Mouse (Mus musculus): Measurements from ENCODE around the gene Slc16a8. TPM values are rescaled to one million over a fixed set of nuclear protein-coding genes. Genes with fewer than 3 reads are reported as not detected.
A peak's percentile ranks its signal among the peaks of the same experiment; 100 is the strongest.

Gene Slc16a8
- total and polyA plus RNA-seq, 2 experiments from 2014 or later = 0.95 to 1.6 TPM

- no peak overlapping the region for H3K27ac ChIP-seq (ENCODE audit: low read depth, low read length)
- TF ChIP-seq CTCF (IDR thresholded peaks at IDR 0.05; ENCODE audit: low read depth) = no peak
- ATAC-seq = no peak
- no peak overlapping the region for H3K9ac ChIP-seq
- whole genome bisulfite sequencing = 91% methylated on average over 6 of the region's 6 CpGs
- H3K4me1 ChIP-seq (ENCODE audit: insufficient read depth) = 0 out of 2 replicates have a peak, but pooled peaks cover 3% of the 10 kb centered on the region
- no peaks in the 10 kb centered on the region for H3K9me3 ChIP-seq (ENCODE audit: low read length)
- no peak overlapping the region for H3K4me2 ChIP-seq (ENCODE audit: low read depth)
- H3K4me3 ChIP-seq (ENCODE audit: low read depth, low read length) = no peak overlapping the region
- H3K36me3 ChIP-seq (ENCODE audit: insufficient read depth) = no peaks in the 10 kb centered on the region
- DNase-seq = no peak
- peaks cover 3% of the 10 kb centered on the region; the same call in 1 of the 2 replicates for H3K27me3 ChIP-seq (ENCODE audit: insufficient read depth, low read length)
These were observed 9.2 kb upstream of the Slc16a8 start for GRCm38 (mm10) chr15:79263726-79264125.

- no peak for TF ChIP-seq CTCF (IDR thresholded peaks at IDR 0.05; ENCODE audit: low read depth)
- H3K9me3 ChIP-seq (ENCODE audit: low read length) = no peaks in the 10 kb centered on the region
- H3K4me2 ChIP-seq (ENCODE audit: low read depth) = no peak overlapping the region; the same call in 1 of the 2 replicates
- no peaks in the 10 kb centered on the region for H3K36me3 ChIP-seq (ENCODE audit: insufficient read depth)
- DNase-seq (no peak), ATAC-seq (no peak)
- H3K27ac ChIP-seq (ENCODE audit: low read depth, low read length) = no peak overlapping the region
- H3K27me3 ChIP-seq (ENCODE audit: insufficient read depth, low read length) = peaks cover 3% of the 10 kb centered on the region; the same call in 1 of the 2 replicates
- 0 out of 2 replicates have a peak, but pooled peaks cover 3% of the 10 kb centered on the region for H3K4me1 ChIP-seq (ENCODE audit: insufficient read depth)
- H3K4me3 ChIP-seq (ENCODE audit: low read depth, low read length) = no peak overlapping the region
- 89% methylated on average over 3 of the region's 3 CpGs for WGBS
- H3K9ac ChIP-seq = no peak overlapping the region
These were observed 8.3 kb upstream of the Slc16a8 start for GRCm38 (mm10) chr15:79262786-79263309.

GRCm38 (mm10) chr15:79262375-79262774 lies 7.8 kb upstream of the Slc16a8 start:
- peak overlapping the region; percentile 64; the same call in 1 of the 2 replicates for H3K4me3 ChIP-seq (ENCODE audit: low read depth, low read length)
- TF ChIP-seq CTCF (IDR thresholded peaks at IDR 0.05; ENCODE audit: low read depth) = peak; percentile 45
- no peak for ATAC-seq
- no peaks in the 10 kb centered on the region for H3K36me3 ChIP-seq (ENCODE audit: insufficient read depth)
- no peak overlapping the region for H3K27ac ChIP-seq (ENCODE audit: low read depth, low read length)
- H3K4me1 ChIP-seq (ENCODE audit: insufficient read depth) = 0 out of 2 replicates have a peak, but pooled peaks cover 3% of the 10 kb centered on the region
- H3K9me3 ChIP-seq (ENCODE audit: low read length) = no peaks in the 10 kb centered on the region
- 23% methylated on average over 13 of the region's 13 CpGs for WGBS
- peak overlapping the region; percentile 99 for H3K4me2 ChIP-seq (ENCODE audit: low read depth)
- no peak for DNase-seq
- H3K9ac ChIP-seq = no peak overlapping the region
- H3K27me3 ChIP-seq (ENCODE audit: insufficient read depth, low read length) = peaks cover 3% of the 10 kb centered on the region; the same call in 1 of the 2 replicates

GRCm38 (mm10) chr15:79261757-79262156 lies 7.2 kb upstream of the Slc16a8 start:
- Histone ChIP-seq H3K4me2 (ENCODE audit: low read depth) (peak overlapping the region; percentile 99), H3K4me1 (ENCODE audit: insufficient read depth) (0 out of 2 replicates have a peak, but pooled peaks cover 3% of the 10 kb centered on the region), H3K36me3 (ENCODE audit: insufficient read depth) (no peaks in the 10 kb centered on the region), H3K9ac (peak overlapping the region; percentile 62), H3K27ac (ENCODE audit: low read depth, low read length) (no peak overlapping the region), H3K27me3 (ENCODE audit: insufficient read depth, low read length) (peaks cover 3% of the 10 kb centered on the region; the same call in 1 of the 2 replicates), H3K9me3 (ENCODE audit: low read length) (no peaks in the 10 kb centered on the region), H3K4me3 (ENCODE audit: low read depth, low read length) (peak overlapping the region; percentile 64)
- TF ChIP-seq CTCF (IDR thresholded peaks at IDR 0.05; ENCODE audit: low read depth) = peak; percentile 29
- WGBS = 1% methylated on average over 28 of the region's 28 CpGs
- peak; percentile 55 for DNase-seq
- peak; percentile 68 for ATAC-seq

GRCm38 (mm10) chr15:79261095-79261725 lies 6.6 kb upstream of the Slc16a8 start:
- DNase-seq (peak; percentile 71), ATAC-seq (peak; percentile 87)
- Histone ChIP-seq H3K9ac (peak overlapping the region; percentile 62), H3K4me2 (ENCODE audit: low read depth) (peak overlapping the region; percentile 99), H3K27ac (ENCODE audit: low read depth, low read length) (no peak overlapping the region), H3K9me3 (ENCODE audit: low read length) (no peaks in the 10 kb centered on the region), H3K4me3 (ENCODE audit: low read depth, low read length) (peak overlapping the region; percentile 64), H3K36me3 (ENCODE audit: insufficient read depth) (no peaks in the 10 kb centered on the region), H3K27me3 (ENCODE audit: insufficient read depth, low read length) (peaks cover 3% of the 10 kb centered on the region; the same call in 1 of the 2 replicates), H3K4me1 (ENCODE audit: insufficient read depth) (0 out of 2 replicates have a peak, but pooled peaks cover 3% of the 10 kb centered on the region)
- TF ChIP-seq CTCF (IDR thresholded peaks at IDR 0.05; ENCODE audit: low read depth) = no peak
- 1% methylated on average over 43 of the region's 62 CpGs for WGBS

- Histone ChIP-seq H3K27me3 (ENCODE audit: insufficient read depth, low read length) (peaks cover 3% of the 10 kb centered on the region; the same call in 1 of the 2 replicates), H3K9me3 (ENCODE audit: low read length) (no peaks in the 10 kb centered on the region), H3K36me3 (ENCODE audit: insufficient read depth) (no peaks in the 10 kb centered on the region), H3K4me3 (ENCODE audit: low read depth, low read length) (no peak overlapping the region), H3K4me1 (ENCODE audit: insufficient read depth) (0 out of 2 replicates have a peak, but pooled peaks cover 3% of the 10 kb centered on the region), H3K27ac (ENCODE audit: low read depth, low read length) (no peak overlapping the region), H3K4me2 (ENCODE audit: low read depth) (no peak overlapping the region), H3K9ac (no peak overlapping the region)
- DNase-seq (no peak), ATAC-seq (no peak)
- whole genome bisulfite sequencing = 27% methylated on average over 17 of the region's 17 CpGs
- no peak for TF ChIP-seq CTCF (IDR thresholded peaks at IDR 0.05; ENCODE audit: low read depth)
These were observed 4.0 kb upstream of the Slc16a8 start for GRCm38 (mm10) chr15:79258521-79258920.

GRCm38 (mm10) chr15:79252580-79252979 lies 2.0 kb downstream of the Slc16a8 start:
- ATAC-seq = no peak

More at GRCm38 (mm10) chr15:79252580-79252979, 2.0 kb downstream of the Slc16a8 start:
- Histone ChIP-seq H3K9ac (peak overlapping the region; percentile 48), H3K27ac (ENCODE audit: low read depth, low read length) (no peak overlapping the region), H3K4me3 (ENCODE audit: low read depth, low read length) (peak overlapping the region; percentile 32), H3K4me1 (ENCODE audit: insufficient read depth) (peaks cover 6% of the 10 kb centered on the region; the same call in 1 of the 2 replicates), H3K36me3 (ENCODE audit: insufficient read depth) (peaks cover 23% of the 10 kb centered on the region; the same call in 1 of the 2 replicates), H3K4me2 (ENCODE audit: low read depth) (peak overlapping the region; percentile 68), H3K27me3 (ENCODE audit: insufficient read depth, low read length) (peaks cover 7% of the 10 kb centered on the region; the same call in 1 of the 2 replicates), H3K9me3 (ENCODE audit: low read length) (no peaks in the 10 kb centered on the region)
- no peak for TF ChIP-seq CTCF (IDR thresholded peaks at IDR 0.05; ENCODE audit: low read depth)
- no peak for DNase-seq
- WGBS = 32% methylated on average over 24 of the region's 24 CpGs
